Mouse (Mus musculus): Measurements from ENCODE around the gene Rcc1.
A peak's percentile ranks its signal among the peaks of the same experiment; 100 is the strongest.

The Rcc1 gene

GRCm38 (mm10) chr4:132355403-132355802 lies 2.0 kb upstream of the Rcc1 start:
- DNase-seq: no peak

GRCm38 (mm10) chr4:132354571-132354970 lies 1.2 kb upstream of the Rcc1 start:
- no peak for DNase-seq

- DNase-seq: no peak
Measured at GRCm38 (mm10) chr4:132352739-132353138, 666 bp downstream of the Rcc1 start.

GRCm38 (mm10) chr4:132351401-132351800 lies 2.0 kb downstream of the Rcc1 start:
- no peak for DNase-seq

GRCm38 (mm10) chr4:132350854-132351253 lies 2.6 kb downstream of the Rcc1 start:
- no peak for DNase-seq

GRCm38 (mm10) chr4:132350123-132350740 lies 3.2 kb downstream of the Rcc1 start:
- no peak for DNase-seq

GRCm38 (mm10) chr4:132349495-132350122 lies 3.8 kb downstream of the Rcc1 start:
- no peak for DNase-seq

- no peak for DNase-seq
Measured at GRCm38 (mm10) chr4:132346661-132347060, 6.7 kb downstream of the Rcc1 start.

GRCm38 (mm10) chr4:132346261-132346660 lies 7.1 kb downstream of the Rcc1 start:
- no peak for DNase-seq

GRCm38 (mm10) chr4:132345843-132346212 lies 7.6 kb downstream of the Rcc1 start:
- DNase-seq: no peak

- peak; percentile 96 for DNase-seq
Measured at GRCm38 (mm10) chr4:132345135-132345842, 8.1 kb downstream of the Rcc1 start.

GRCm38 (mm10) chr4:132344403-132345134 lies 8.8 kb downstream of the Rcc1 start:
- no peak for DNase-seq

- DNase-seq: no peak
Measured at GRCm38 (mm10) chr4:132341451-132341850, 12.0 kb downstream of the Rcc1 start.

- no peak for DNase-seq
Measured at GRCm38 (mm10) chr4:132338943-132339342, 14.5 kb downstream of the Rcc1 start.

GRCm38 (mm10) chr4:132332880-132333279 lies 20.5 kb downstream of the Rcc1 start:
- DNase-seq: no peak

GRCm38 (mm10) chr4:132331960-132332359 lies 21.4 kb downstream of the Rcc1 start:
- no peak for DNase-seq

GRCm38 (mm10) chr4:132329835-132330354 lies 23.5 kb downstream of the Rcc1 start:
- DNase-seq: no peak

- peak; percentile 84 for DNase-seq
Measured at GRCm38 (mm10) chr4:132329115-132329834, 24.1 kb downstream of the Rcc1 start, which contains the start of gene Trnau1ap. Gene Trnau1ap, minus strand, starts transcription at chr4:132329538.

- no peak for DNase-seq
Measured at GRCm38 (mm10) chr4:132328391-132328982, 24.9 kb downstream of the Rcc1 start.

GRCm38 (mm10) chr4:132326481-132326880 lies 26.9 kb downstream of the Rcc1 start:
- DNase-seq: no peak

GRCm38 (mm10) chr4:132315711-132316110 lies 37.7 kb downstream of the Rcc1 start:
- DNase-seq: no peak

- no peak for DNase-seq
Measured at GRCm38 (mm10) chr4:132312627-132313026, 40.8 kb downstream of the Rcc1 start.

All from cerebellum, adult 9-10 months (tissue).